Mouse (Mus musculus) forebrain, embryonic 14.5 days (tissue): ENCODE measurements around the gene Cirbp. TPM values are rescaled to one million over a fixed set of nuclear protein-coding genes. Genes with fewer than 3 reads are reported as not detected.
A peak's percentile ranks its signal among the peaks of the same experiment; 100 is the strongest.

Experiments used
- ATAC-seq: fragments of 200-750 bp; cut with Nextera tagmentation; 2 replicates; pipeline ENCODE4 v1.8.0; 2017; ENCODE audit warnings: mild to moderate bottlenecking, moderate library complexity
- DNase-seq: peaks from one replicate; pipeline ENCODE4 v3.0.0-alpha.2; 2015; ENCODE audit warnings: low spot score
- H3K27ac ChIP-seq: fragments of 300-500 bp; sonication (generic); 2 replicates; pipeline ENCODE4 v1.5.1; 2014; ENCODE audit warnings: low read depth, mild to moderate bottlenecking, control low read depth, low read length, moderate library complexity
- H3K27me3 ChIP-seq: fragments of 300-500 bp; sonication (generic); replicated peaks from 2 replicates; pipeline ENCODE4 v1.6.1; 2014; ENCODE audit warnings: low read length, control low read depth, mixed read lengths; ENCODE audit not compliant: control insufficient read depth, insufficient read depth
- H3K36me3 ChIP-seq: fragments of 300-500 bp; sonication (generic); 2 replicates; pipeline ENCODE4 v1.6.1; 2014; ENCODE audit warnings: low read length, control low read depth; ENCODE audit not compliant: control insufficient read depth, insufficient read depth
- H3K4me1 ChIP-seq: fragments of 300-500 bp; sonication (generic); 2 replicates; pipeline ENCODE4 v1.6.1; 2014; ENCODE audit warnings: antibody characterized with exemption, low read length, control low read depth; ENCODE audit not compliant: control insufficient read depth, insufficient read depth
- H3K4me2 ChIP-seq: fragments of 300-500 bp; sonication (generic); 2 replicates; pipeline ENCODE4 v1.6.1; 2014; ENCODE audit warnings: mild to moderate bottlenecking, control low read depth, low read length
- H3K4me3 ChIP-seq: fragments of 300-500 bp; sonication (generic); 2 replicates; pipeline ENCODE4 v1.5.1; 2014; ENCODE audit warnings: low read depth, low read length, control low read depth
- H3K9ac ChIP-seq: fragments of 300-500 bp; sonication (generic); 2 replicates; pipeline ENCODE4 v1.6.1; 2014; ENCODE audit warnings: mild to moderate bottlenecking, low read length, control low read depth, moderate library complexity
- H3K9me3 ChIP-seq: fragments of 300-500 bp; sonication (generic); replicated peaks from 2 replicates; pipeline ENCODE4 v1.6.1; 2016; ENCODE audit warnings: low read length, control low read depth, mixed read lengths; ENCODE audit not compliant: control insufficient read depth
- WGBS: fragments of 180-500 bp; shearing (Covaris S2); extraction: QIAGEN DNeasy Blood & Tissue Kit; methylation state at CpG from one replicate; pipeline ENCODE4 v1.1.7; 2014; 5-methylcytosine and 5-hydroxymethylcytosine counted together
- polyA plus RNA-seq: library from polyadenylated mRNA; unstranded; fragments of >200 nt; fragmentation: Nextera tagmentation; extraction: Ambion mirVana; gene quantifications from 2 replicates; pipeline ENCODE4 v1.2.1, GENCODE M21; 2014

Cirbp gene
- polyA plus RNA-seq, 1 experiment from 2014 or later = 266 TPM

GRCm38 (mm10) chr10:80147146-80147718 is 18.6 kb upstream of the Cirbp start:
- ATAC-seq (no peak), DNase-seq (no peak)
- Histone ChIP-seq H3K9ac (peak overlapping the region; percentile 99; the same call in 1 of the 2 replicates), H3K4me2 (peak overlapping the region; percentile 64; the same call in 1 of the 2 replicates), H3K9me3 (no peaks in the 10 kb centered on the region), H3K27me3 (no peaks in the 10 kb centered on the region), H3K4me3 (peak overlapping the region; percentile 100; the same call in 1 of the 2 replicates), H3K27ac (peak overlapping the region; percentile 100), H3K4me1 (peaks cover 6% of the 10 kb centered on the region; the same call in 1 of the 2 replicates), H3K36me3 (peaks cover 51% of the 10 kb centered on the region)
- WGBS = 78% methylated on average over 5 of the region's 5 CpGs

GRCm38 (mm10) chr10:80147719-80148601 is 17.8 kb upstream of the Cirbp start, which contains the start of gene Midn:
Gene Midn, plus strand, starts transcription at chr10:80148272.
- H3K9ac ChIP-seq = peak within 1 kb of the TSS; percentile 99
- peak; percentile 35 for ATAC-seq
- DNase-seq = peak; percentile 77
- peak within 1 kb of the TSS; percentile 100 for H3K27ac ChIP-seq
- WGBS = 1% methylated on average over 41 of the region's 42 CpGs
- peak within 1 kb of the TSS; percentile 64 for H3K4me2 ChIP-seq
- no peaks in the 10 kb centered on the region for H3K9me3 ChIP-seq
- no peaks in the 10 kb centered on the region for H3K27me3 ChIP-seq
- peaks cover 58% of the 10 kb centered on the region for H3K36me3 ChIP-seq
- peaks cover 8% of the 10 kb centered on the region for H3K4me1 ChIP-seq
- H3K4me3 ChIP-seq = peak within 1 kb of the TSS; percentile 100

- H3K36me3 ChIP-seq = peaks cover 61% of the 10 kb centered on the region
- peaks cover 13% of the 10 kb centered on the region for H3K4me1 ChIP-seq
- H3K27me3 ChIP-seq = no peaks in the 10 kb centered on the region
- peak; percentile 96 for DNase-seq
- ATAC-seq = peak; percentile 52
- H3K4me2 ChIP-seq = peak overlapping the region; percentile 64
- H3K9ac ChIP-seq = peak overlapping the region; percentile 99
- peak overlapping the region; percentile 100 for H3K27ac ChIP-seq
- whole genome bisulfite sequencing = under 1% methylated on average over 55 of the region's 57 CpGs
- no peaks in the 10 kb centered on the region for H3K9me3 ChIP-seq
- peak overlapping the region; percentile 100 for H3K4me3 ChIP-seq
Observed at GRCm38 (mm10) chr10:80148610-80149290, 17.0 kb upstream of the Cirbp start.

- Histone ChIP-seq H3K4me3 (peak overlapping the region; percentile 100), H3K27me3 (no peaks in the 10 kb centered on the region), H3K4me1 (peaks cover 15% of the 10 kb centered on the region), H3K9ac (peak overlapping the region; percentile 100), H3K9me3 (no peaks in the 10 kb centered on the region), H3K4me2 (peak overlapping the region; percentile 95), H3K36me3 (peaks cover 61% of the 10 kb centered on the region), H3K27ac (peak overlapping the region; percentile 100)
- ATAC-seq (peak; percentile 86), DNase-seq (peak; percentile 99)
- WGBS = under 1% methylated on average over 87 of the region's 88 CpGs
Observed at GRCm38 (mm10) chr10:80149291-80150225, 16.2 kb upstream of the Cirbp start.

- Histone ChIP-seq H3K27me3 (no peaks in the 10 kb centered on the region), H3K4me2 (peak overlapping the region; percentile 95), H3K9ac (peak overlapping the region; percentile 100), H3K36me3 (peaks cover 63% of the 10 kb centered on the region), H3K4me3 (peak overlapping the region; percentile 100), H3K4me1 (peaks cover 17% of the 10 kb centered on the region), H3K27ac (peak overlapping the region; percentile 100), H3K9me3 (no peaks in the 10 kb centered on the region)
- under 1% methylated on average over 37 of the region's 71 CpGs for WGBS
- ATAC-seq (peak; percentile 11), DNase-seq (peak; percentile 87)
Observed at GRCm38 (mm10) chr10:80150226-80151210, 15.3 kb upstream of the Cirbp start.

- H3K4me2 ChIP-seq = peak overlapping the region; percentile 95
- no peaks in the 10 kb centered on the region for H3K27me3 ChIP-seq
- H3K4me1 ChIP-seq = peaks cover 17% of the 10 kb centered on the region
- H3K4me3 ChIP-seq = peak overlapping the region; percentile 100
- H3K36me3 ChIP-seq = peaks cover 65% of the 10 kb centered on the region
- DNase-seq = peak; percentile 58
- no peaks in the 10 kb centered on the region for H3K9me3 ChIP-seq
- H3K27ac ChIP-seq = peak overlapping the region; percentile 100
- no peak for ATAC-seq
- under 1% methylated on average over 26 of the region's 26 CpGs for WGBS
- peak overlapping the region; percentile 100 for H3K9ac ChIP-seq
Observed at GRCm38 (mm10) chr10:80151211-80152034, 14.4 kb upstream of the Cirbp start.
